Mouse (Mus musculus) c-Kit-negative CD71-positive TER-119-positive erythroid progenitor cells, embryonic 14.5 days (primary cell): ENCODE data around the gene Klf11.
A peak's percentile ranks its signal among the peaks of the same experiment; 100 is the strongest.
"Not testable (repeated sequence)": the region's sequence is repeated elsewhere in the genome, so short reads cannot be mapped to it uniquely, and the experiment has no call there.

Experiments used
- DNase-seq: peaks from one replicate; pipeline ENCODE4 v3.0.0-alpha.2; 2013; ENCODE audit warnings: low read depth, low spot score

Gene Klf11

DNA sequence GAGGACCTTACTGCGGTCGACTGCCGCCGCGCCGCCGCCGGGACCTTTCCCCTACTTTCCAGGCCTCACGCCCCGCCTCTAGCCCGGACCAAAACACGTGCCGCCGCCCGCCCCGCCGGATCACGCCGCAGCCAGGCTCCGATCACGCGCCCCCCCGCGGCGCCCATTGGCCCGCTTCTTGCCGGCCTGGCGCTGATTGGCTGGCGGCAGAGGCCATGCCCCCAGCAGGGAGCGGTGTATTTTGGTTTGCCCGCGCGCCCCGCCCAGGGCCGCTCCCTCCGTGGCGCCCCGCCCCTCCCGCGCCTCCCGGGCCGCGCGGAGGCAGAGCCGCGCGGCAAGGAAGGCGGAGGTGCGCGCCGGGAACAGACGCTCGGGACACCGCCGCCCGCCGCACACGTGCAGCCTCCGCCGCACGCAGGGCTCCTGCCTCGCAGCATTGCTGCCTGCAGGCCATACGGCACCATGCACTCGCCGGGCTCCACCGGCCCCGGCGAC, at the start of gene Klf11:
Klf11 (plus strand) TSS at position 212 of the 495 bp plus-strand sequence.
- DNase-seq: peak; percentile 87

DNA sequence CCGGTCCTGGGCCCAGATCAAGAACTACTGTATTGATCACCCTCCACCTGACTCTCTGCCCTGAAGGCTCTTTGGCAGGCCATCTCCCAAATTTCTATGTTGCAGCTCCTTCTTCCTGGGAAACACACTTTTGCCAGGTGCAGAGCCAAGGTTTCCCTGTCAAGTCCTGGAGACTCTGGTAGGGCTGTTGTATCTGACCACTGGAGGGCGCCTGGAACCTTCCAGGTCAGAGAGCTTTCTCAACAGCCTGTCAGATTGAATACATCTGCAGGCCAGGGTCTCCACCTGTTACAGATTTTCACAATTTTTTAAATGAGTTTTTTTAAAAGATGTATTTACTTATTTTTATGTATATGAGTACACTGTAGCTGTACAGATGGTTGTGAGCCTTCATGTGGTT, 47.8 kb upstream of the Klf11 start:
- DNase-seq: peak; percentile 51

DNA sequence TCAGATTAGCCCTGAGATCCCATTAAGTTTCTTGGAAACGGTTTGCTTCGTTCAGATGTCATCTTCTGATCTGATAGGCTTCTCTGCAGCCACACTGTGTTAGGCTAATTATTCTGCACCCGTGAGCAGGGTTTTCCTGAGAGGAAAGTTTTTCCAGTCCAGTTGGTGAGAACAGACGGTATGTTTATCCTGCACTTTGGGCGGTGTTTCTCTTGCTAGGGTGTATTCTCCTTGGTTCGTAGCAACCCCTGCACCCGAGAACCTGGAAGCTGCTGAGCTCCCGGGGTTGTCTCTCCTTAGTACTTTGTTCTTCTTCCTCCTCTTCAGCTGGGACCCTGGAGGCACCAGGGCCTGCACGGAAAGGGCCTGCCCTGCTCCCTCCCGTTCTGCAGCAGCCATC, 44.9 kb upstream of the Klf11 start:
- DNase-seq: no peak

DNA sequence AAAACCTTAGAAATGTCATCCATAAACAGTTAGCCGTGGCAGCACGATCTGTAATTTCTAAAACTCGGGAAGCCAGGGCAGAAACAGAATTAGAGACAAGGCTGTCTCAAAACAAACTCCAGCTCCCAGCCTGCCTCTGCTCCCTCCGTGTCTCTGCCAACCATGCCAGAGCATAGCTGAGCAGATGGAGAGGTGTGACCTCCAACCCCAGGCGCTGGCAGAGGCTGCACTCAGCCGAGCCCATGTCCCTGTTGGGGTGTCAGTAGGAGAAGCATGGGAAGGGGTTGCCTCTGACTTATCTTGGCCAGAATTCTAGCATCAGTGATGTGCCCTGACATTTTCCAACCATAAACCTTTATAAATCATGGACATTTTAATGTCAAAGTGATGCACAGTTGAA, 38.5 kb upstream of the Klf11 start:
- no peak for DNase-seq

DNA sequence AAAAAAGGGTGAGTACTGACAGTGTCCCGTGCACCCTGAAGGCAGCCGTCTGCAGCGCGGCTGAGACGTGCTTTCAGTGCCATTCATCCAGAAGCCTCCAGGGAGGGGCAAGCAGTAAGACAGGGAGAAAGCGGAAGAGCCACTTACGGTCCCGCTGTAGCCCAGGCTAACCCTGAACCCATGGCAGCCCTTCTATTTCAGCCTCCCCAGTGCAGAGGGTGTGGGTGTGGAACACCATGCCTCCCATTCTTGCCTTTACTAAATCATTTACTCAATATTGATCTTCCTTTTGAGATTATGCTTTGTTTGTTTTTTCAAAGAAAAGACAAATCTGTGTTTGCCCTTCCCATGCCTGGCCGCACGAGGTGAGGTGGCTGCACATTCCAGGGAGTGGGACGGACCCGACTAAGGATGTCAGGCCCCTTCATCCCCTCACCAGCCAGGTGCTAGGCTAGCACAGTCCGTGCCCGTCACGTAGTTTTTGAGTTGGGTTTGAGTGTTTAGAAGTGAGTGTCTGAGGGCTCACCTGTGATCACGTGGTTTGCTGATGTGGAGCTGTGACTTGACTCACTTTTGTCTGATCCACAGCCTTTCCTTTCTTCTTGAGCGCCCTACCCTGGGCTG, 36.5 kb upstream of the Klf11 start:
- DNase-seq: no peak

DNA sequence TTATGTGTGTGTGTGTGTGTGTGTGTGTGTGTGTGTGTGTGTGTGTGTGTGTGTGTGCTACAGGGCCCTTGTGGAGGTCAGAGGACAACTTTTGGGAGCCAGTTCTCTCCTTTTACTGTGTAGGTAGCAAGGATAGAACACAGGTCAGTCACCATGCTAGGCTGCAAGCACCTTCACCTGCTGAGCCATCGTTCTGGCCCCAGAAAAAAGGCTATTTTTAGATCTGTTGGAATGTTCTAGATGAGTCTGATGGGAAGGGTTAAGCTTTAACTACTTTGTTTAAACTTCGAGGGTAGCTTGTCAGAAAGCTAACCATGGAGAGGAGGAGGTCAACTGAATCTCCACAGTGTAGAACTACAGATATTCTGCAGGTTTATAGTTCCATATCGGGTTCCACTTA, 35.9 kb upstream of the Klf11 start:
- no peak for DNase-seq

DNA sequence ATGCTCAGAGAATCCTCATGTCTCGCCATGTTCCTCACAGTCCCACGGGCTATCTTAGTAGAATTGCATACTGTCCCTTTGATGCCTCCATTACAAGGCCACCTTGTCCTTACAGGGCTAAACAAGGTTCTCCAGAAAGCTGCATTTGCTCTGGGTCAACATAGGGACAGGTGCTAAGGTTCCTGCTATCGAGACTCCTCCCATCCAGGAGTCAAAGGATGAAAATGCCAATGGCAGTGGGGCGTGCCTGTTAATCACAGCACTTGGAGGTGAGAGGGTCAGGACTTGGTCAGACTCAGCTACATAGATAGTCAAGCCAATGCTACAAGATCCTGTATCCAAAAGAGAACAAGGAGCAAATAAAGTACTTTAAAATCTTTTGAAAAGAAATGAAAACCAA, 31.6 kb upstream of the Klf11 start:
- DNase-seq: no peak

DNA sequence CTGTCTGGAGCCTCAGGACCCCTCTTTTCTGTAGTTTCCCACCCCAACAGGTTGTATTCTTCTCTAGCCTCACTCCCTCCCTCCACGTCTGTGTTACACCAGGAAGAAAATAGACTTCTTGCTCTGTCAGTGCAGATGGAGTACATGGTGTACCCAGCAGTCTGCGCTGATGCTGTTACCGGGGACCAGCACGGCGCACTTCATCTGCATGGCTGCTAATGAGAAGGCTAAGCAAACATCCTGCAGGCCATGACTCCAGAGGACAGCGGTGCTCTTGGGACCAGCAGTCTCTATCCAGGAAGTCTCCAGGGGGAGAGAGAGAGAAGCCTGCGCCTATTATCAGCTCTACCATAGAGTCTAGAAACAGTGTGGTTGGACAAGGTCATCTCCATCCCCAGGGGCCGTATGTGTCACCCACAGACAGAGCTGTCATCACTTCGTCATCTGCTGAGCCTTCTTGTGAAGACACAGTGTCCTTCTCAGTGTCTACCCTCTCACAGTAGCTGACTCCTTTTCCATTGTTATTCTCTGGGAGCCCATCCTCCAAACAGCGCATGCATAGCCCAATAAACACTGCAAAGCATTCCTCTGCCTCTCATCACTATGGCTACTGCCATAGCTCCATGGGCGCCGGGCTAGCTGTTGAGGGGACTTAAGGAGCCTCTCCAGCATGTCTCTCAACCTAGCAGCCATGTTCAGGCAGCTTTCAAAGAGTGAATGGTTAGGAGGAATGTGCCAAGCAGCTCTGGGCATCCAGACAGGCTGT, 27.4 kb upstream of the Klf11 start:
- no peak for DNase-seq

DNA sequence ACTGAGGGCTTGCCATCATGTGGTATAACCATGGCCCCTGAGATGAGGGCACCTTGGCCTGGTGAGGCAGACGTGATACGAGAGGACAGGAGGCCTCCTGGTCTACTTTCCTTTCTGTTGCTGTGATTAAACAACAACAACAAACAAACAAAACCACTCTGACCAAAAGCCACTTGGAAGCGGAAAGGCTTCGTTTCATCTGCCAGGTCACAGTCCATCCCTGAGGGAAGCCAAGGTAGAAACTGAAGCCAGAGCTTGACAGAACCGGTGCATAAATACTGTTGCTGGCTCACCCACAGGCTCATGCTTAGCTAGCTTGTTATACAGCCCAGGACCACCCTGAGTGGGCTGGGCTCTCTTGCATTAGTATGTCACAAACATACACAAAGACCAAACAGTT, 24.7 kb upstream of the Klf11 start:
- DNase-seq: no peak

DNA sequence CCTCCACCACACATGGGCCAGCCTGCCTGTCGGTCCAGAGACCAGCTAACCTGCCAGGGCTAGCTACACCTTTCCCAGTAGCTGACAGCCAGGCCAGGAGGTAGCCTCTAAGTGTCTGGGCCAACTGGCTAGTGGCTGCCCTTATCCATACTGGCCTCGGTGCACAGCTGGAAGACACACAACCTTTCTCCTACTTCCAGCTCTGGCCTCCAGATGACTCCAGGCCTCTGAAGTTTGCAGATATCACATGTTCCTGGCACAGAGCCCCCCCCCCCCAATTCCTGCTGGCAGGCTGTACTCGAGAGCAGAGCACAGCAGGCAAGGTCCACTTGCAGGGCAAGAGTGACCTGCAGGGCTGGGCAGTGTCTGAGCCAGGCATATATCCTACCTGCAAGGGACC, 23.9 kb upstream of the Klf11 start:
- no peak for DNase-seq

DNA sequence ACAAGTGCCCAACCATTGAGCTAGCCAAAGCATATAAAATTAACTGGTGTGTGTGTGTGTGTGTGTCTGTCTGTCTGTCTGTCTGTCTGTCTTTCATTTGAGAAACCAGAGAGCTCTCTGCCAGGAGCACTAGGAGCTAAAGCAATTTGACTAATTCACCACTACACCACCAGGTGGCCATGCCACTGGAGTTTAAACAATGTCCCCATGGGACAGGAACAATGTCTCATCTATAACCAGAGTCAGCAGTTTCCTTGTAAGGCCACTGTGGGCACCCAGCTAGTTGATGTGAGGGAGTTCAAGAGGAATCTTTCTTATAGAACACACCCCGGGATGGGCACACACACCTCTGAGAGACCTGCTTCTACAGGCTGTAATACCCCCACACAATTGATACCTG, 20.9 kb upstream of the Klf11 start:
- no peak for DNase-seq

DNA sequence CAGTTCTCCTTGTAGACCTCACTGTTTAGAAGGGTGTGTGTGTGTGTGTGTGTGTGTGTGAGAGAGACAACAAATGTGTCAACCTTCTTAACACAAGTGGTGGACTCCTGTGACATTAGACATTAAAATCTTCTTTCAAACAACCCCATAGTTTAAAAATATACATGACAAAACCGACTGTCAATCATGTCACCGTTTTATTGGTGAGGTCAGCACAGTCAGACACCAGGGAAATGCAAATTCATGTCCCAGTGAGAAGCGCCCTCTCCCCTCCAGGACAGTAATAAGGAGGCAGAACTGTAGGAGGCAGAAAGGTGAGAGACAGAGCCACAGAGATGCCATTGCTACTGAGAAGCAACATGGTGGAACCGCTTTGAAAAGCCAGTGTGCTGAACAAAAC, 18.7 kb upstream of the Klf11 start:
- no peak for DNase-seq

DNA sequence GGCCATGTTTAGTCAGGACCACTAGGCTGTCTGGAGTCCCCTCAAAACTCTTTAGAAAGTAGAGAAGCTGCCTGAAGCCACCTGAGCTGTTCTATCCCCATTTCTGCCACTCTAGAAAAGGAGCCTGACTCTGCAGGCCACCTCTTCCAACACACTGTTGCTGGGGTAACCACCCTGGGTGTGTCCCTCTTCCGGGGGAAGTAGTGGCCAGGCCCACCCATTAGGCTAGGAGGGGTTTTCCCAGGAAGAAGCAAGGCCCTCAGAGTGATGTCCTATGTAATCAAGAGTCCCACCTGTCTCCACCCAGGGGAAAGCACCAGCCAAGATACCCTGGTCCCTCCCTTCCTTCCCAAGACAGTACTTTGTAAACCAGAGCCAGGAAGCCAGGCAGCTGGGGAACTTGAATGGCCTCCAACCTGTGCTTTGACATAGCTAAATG, 17.3 kb upstream of the Klf11 start:
- DNase-seq: no peak

DNA sequence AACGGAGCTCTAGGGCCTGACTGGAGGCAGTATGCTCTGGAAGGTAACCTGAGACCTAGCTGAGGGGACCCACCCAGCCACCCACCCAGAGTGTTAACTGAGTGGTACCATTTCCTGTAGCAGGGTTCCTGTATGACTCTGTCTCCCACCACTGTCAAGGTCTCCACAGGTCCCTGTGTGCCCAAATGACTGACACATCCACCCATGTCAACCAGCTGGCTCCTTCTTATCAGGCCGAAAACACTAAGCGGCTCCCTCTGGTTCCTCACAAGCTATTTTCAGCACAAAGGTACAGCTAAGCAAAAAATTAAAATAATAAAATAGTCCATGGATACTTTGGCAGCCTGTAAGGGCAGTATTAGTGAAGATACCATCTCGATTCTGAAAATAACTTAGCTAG, 16.9 kb upstream of the Klf11 start:
- DNase-seq: no peak

DNA sequence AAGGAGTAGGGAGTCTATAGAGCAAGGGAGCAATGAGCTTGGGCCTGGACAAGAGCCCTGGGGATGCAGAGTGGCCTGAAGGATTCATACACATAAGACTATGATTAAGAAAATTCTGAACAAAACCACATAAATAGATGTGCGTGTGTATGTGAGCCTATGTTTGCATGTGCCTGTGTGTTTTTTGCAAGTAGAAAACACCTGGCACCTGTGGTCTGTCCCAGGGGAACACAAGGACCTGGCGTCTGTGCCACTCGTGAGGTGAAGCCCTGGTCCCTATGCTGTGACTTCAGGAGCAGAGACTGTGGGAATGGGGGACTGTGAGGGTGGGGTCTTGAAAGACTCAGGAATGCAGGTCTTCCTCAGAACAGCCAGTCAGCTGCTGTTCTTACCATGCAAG, 16.4 kb upstream of the Klf11 start:
- DNase-seq: no peak

DNA sequence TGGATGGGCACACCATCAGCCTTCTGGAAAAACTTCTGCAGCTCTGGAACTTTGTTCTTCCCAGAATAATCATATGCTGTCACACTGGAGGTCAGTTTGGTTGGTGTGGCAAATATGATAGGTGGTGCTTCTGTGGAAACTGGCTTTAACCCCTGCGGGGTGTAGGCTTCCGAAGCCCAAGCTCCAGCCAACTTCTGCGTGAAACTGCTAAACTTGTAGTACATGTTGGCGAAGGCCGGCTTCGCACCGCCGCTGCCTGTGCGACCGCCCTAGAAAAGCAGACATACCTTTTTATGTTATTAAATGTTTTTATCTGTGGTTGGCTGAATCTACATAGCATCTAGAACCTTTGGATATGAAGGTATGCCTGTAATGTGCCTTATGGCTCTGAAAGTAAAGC, 12.3 kb upstream of the Klf11 start:
- DNase-seq: not testable (repeated sequence)

DNA sequence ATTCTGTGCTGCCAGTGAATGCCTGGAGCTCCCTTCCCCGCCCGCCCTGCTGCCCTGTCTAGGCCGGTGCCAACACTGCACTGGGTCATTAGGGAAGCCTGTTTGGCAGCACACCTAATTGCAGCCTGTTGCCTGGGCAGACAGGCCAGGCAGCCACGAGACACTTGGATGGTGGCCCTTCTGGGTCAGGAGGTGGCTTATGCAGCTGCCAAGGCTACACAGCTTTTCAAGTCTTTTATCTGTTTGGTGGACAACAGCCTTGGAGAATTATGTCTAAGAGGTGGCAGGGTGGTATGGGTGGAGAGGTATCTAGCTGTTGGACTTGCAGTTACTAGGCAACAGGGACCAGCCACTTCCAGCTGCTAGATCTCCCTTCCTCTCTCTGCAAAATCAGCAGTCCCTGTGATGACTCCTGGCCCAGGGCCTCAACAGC, 8.7 kb upstream of the Klf11 start:
- no peak for DNase-seq

DNA sequence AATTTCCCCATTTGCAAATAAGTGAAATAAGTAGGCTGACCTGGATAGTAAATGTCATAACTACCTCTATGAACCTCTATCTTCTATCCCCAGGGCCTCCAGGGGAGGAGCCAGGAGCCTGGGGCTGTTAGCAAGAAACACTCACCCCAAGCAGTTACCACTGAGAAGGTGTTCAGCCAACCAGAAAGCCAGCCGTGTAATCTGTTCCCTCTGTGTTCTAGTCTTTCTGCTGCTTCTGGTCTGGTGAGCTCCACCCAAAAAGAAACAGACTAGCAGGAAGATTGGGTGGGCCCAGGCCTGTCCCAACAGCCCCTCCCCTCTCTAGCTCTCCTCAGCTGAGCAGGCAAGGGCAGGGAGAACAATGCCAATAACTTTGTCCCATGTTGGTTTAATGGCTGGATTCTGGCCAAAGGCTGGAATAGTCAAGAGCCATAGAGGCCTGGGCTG, 6.9 kb upstream of the Klf11 start:
- DNase-seq: peak; percentile 72

DNA sequence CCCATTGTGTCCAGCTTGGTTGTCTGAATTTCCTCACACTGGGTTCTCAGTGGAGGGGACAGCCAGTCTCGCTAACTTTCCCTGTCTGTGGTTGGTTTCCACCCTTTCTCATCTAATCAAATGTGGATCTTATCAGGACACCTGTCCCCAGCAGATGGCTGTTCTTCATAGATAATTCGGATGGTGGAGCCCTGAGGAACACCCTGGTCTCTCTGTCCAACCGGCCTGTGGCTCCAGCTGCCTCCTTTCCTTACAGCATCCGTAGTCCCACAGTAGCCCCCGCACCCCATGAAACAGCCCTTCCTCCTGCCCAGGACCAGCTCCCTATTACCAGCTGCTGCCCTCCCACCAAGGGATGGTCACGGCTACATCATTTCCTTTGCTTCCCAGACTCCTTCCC, 5.2 kb upstream of the Klf11 start:
- DNase-seq: peak; percentile 49

DNA sequence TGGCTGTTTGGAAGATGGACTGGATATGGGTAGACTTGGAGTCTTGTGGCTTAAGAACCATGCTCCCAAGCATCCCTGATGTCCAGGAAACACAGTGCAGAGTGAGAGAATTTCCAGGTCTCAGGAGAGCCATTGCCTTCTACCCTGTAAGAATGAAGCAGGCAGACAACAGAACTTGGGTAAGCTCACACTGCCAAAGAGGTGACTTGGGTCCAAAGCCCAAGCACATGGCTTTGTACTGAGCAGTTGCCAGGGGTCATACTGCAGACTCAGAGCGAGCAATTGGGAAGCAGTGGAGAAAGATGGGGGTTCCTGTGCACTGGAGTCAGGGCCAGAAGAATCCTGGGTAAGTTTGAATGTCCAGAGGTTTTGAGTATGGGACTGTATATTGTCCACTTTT, 3.0 kb upstream of the Klf11 start:
- no peak for DNase-seq

DNA sequence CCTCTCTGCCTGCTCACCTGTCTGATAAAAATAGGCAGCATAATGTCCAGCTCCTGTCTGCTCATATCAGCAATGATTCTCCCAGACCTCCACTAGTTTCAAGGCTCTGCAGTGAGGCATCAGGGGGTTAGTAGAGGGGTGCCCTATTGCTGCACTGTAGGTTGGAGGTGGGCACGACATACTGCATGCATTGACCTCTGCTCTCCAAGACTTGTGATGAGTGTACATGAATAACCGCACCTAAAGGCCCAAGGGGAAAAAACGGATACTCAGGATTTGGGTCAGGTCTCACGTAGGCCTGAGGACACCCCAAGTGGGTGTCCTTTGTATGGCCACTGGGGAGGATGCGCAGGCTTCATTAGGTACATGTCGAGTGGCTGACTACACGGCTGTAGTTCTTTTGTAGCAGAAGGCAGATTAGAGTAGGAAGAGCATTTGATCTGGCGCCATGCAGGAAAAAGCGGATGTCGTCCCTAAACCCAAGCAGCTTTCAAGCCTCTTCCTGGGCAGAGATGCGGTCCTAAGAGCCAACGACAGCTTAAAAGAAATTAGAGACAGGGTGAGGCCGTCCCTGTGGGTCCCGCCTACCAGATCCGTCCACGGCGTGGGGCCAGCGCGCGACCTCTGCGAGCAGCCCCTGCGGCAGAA, 535 bp upstream of the Klf11 start:
- DNase-seq: no peak

DNA sequence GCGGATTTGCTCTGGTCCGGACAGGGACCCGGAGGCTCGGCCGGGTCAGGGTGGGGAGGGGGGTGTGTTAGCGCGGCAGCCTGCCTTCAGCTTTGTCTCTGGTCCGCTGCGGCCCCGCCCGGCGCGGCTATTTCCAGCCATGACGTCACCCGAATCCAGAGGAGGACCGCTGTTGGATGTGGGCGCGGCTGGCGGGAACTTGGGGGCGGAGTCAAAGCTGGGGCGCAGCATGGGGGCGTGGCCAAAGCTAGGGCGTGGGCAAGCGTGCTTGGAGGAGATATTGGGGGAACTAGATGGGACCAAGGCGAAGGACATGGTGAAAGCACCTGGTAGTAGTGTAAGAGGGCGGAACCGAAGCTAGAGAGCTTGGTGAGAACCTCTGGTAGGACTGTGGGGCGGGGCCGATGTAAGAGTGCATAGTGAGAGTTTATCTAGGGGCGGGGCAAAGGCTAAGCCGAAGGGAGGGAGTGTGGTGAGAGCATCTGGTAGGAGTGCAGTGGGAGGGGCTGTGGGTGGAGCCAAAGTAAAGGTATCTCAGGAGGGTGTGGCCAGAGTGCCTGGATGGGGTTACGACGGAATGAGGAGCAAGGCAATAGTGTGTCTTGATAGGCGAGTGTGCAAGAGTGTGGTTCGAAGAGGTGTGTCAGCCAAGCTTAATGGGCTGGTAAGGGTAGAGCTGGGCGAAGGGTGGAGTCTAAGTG, 718 bp downstream of the Klf11 start:
- peak; percentile 99 for DNase-seq
